Mouse (Mus musculus) cortical plate, adult 2 months (tissue): Measurements from ENCODE around the gene Gnb2. TPM values are rescaled to one million over a fixed set of nuclear protein-coding genes. Genes with fewer than 3 reads are reported as not detected.

Source experiments
- H3K27ac ChIP-seq: fragments of 200-500 bp; 2 replicates; pipeline ENCODE4 v1.5.1; 2012; ENCODE audit warnings: low read length, control low read depth, inconsistent platforms; ENCODE audit not compliant: insufficient read depth
- H3K4me1 ChIP-seq: fragments of 200-500 bp; 2 replicates; pipeline ENCODE4 v1.6.1; 2011; ENCODE audit warnings: low read length; ENCODE audit not compliant: control insufficient read depth, insufficient read depth
- H3K4me3 ChIP-seq: fragments of 200-500 bp; 2 replicates; pipeline ENCODE4 v1.5.1; 2011; ENCODE audit warnings: mild to moderate bottlenecking, low read length, control low read depth; ENCODE audit not compliant: insufficient read depth
- CTCF ChIP-seq: fragments of 200-500 bp; IDR thresholded peaks from 2 replicates; pipeline ENCODE4 v1.5.1; 2011; ENCODE audit warnings: mild to moderate bottlenecking, control low read depth, low read length; ENCODE audit not compliant: insufficient read depth; ENCODE audit errors: extremely low read depth
- POLR2A ChIP-seq: fragments of 200-500 bp; IDR thresholded peaks from 2 replicates; pipeline ENCODE4 v1.6.1; 2011; ENCODE audit warnings: mild to moderate bottlenecking, low read length, control low read depth; ENCODE audit not compliant: insufficient read depth; ENCODE audit errors: extremely low read depth
- polyA plus RNA-seq: library from polyadenylated mRNA; depleted of rRNA; stranded (reverse); fragments of >200 nt; gene quantifications from 2 replicates; pipeline ENCODE4 v1.2.3, GENCODE M21; 2012

Gene Gnb2
- polyA plus RNA-seq, 1 experiment = 687 TPM

GRCm38 (mm10) chr5:137530588-137531413 lies 2.5 kb downstream of the Gnb2 start:
- no peak for TF ChIP-seq POLR2A
- no peak for TF ChIP-seq CTCF
- Histone ChIP-seq H3K27ac (peak overlapping the region; percentile 89), H3K4me3 (peak overlapping the region; percentile 93), H3K4me1 (peaks cover 2% of the 10 kb centered on the region; the same call in 1 of the 2 replicates)

GRCm38 (mm10) chr5:137530075-137530474 lies 3.2 kb downstream of the Gnb2 start:
- peaks cover 2% of the 10 kb centered on the region; the same call in 1 of the 2 replicates for H3K4me1 ChIP-seq
- H3K4me3 ChIP-seq = peak overlapping the region; percentile 93
- no peak for TF ChIP-seq CTCF
- no peak for TF ChIP-seq POLR2A
- peak overlapping the region; percentile 82 for H3K27ac ChIP-seq

- TF ChIP-seq POLR2A (peak; percentile 18; the same call in 1 of the 2 replicates), CTCF (no peak)
- Histone ChIP-seq H3K27ac (no peak overlapping the region), H3K4me3 (peak overlapping the region; percentile 93; the same call in 1 of the 2 replicates), H3K4me1 (peaks cover 2% of the 10 kb centered on the region; the same call in 1 of the 2 replicates)
These were observed 3.9 kb downstream of the Gnb2 start for GRCm38 (mm10) chr5:137529221-137529995.

GRCm38 (mm10) chr5:137528247-137528968 lies 4.9 kb downstream of the Gnb2 start:
- peaks cover 2% of the 10 kb centered on the region; the same call in 1 of the 2 replicates for H3K4me1 ChIP-seq
- no peak overlapping the region for H3K4me3 ChIP-seq
- no peak overlapping the region for H3K27ac ChIP-seq
- TF ChIP-seq CTCF (no peak), POLR2A (no peak)

- H3K4me3 ChIP-seq = no peak overlapping the region
- TF ChIP-seq CTCF = no peak
- TF ChIP-seq POLR2A = no peak; the same call in 1 of the 2 replicates
- peaks cover 2% of the 10 kb centered on the region; the same call in 1 of the 2 replicates for H3K4me1 ChIP-seq
- no peak overlapping the region for H3K27ac ChIP-seq
These were observed 5.9 kb downstream of the Gnb2 start for GRCm38 (mm10) chr5:137527413-137527812.

- H3K4me3 ChIP-seq = no peak overlapping the region
- peaks cover 2% of the 10 kb centered on the region; the same call in 1 of the 2 replicates for H3K4me1 ChIP-seq
- TF ChIP-seq POLR2A (0 out of 2 replicates have a peak, but pooled peaks have one; percentile 2), CTCF (no peak)
- 0 out of 2 replicates have a peak overlapping the region, but pooled peaks have one; percentile 46 for H3K27ac ChIP-seq
These were observed 6.9 kb downstream of the Gnb2 start for GRCm38 (mm10) chr5:137526192-137526936.

- H3K27ac ChIP-seq = no peak overlapping the region
- peaks cover 2% of the 10 kb centered on the region; the same call in 1 of the 2 replicates for H3K4me1 ChIP-seq
- H3K4me3 ChIP-seq = no peak overlapping the region
- TF ChIP-seq POLR2A (no peak), CTCF (no peak)
These were observed 7.8 kb downstream of the Gnb2 start for GRCm38 (mm10) chr5:137525511-137525910.

- Histone ChIP-seq H3K4me3 (no peak overlapping the region), H3K27ac (no peak overlapping the region), H3K4me1 (no peaks in the 10 kb centered on the region; the same call in 1 of the 2 replicates)
- TF ChIP-seq CTCF = no peak
- TF ChIP-seq POLR2A = no peak
These were observed 8.6 kb downstream of the Gnb2 start for GRCm38 (mm10) chr5:137524671-137525070.

GRCm38 (mm10) chr5:137524251-137524515 lies 9.1 kb downstream of the Gnb2 start:
- H3K27ac ChIP-seq = no peak overlapping the region
- H3K4me3 ChIP-seq = no peak overlapping the region
- TF ChIP-seq CTCF = no peak
- no peak for TF ChIP-seq POLR2A
- no peaks in the 10 kb centered on the region; the same call in 1 of the 2 replicates for H3K4me1 ChIP-seq
